Mouse (Mus musculus) forebrain, embryonic 16.5 days (tissue): Measurements from ENCODE around the gene Rab22a. TPM values are rescaled to one million over a fixed set of nuclear protein-coding genes. Genes with fewer than 3 reads are reported as not detected.

ENCODE experiments used
- ATAC-seq: fragments of 200-750 bp; cut with Nextera tagmentation; 2 replicates; pipeline ENCODE4 v1.8.0; 2017; ENCODE audit warnings: mild to moderate bottlenecking, moderate library complexity
- H3K27ac ChIP-seq: fragments of 300-500 bp; sonication (generic); 2 replicates; pipeline ENCODE4 v1.5.1; 2014; ENCODE audit warnings: low read length, control low read depth
- H3K27me3 ChIP-seq: fragments of 300-500 bp; sonication (generic); replicated peaks from 2 replicates; pipeline ENCODE4 v1.6.1; 2014; ENCODE audit warnings: low read length; ENCODE audit not compliant: control insufficient read depth, insufficient read depth
- H3K36me3 ChIP-seq: fragments of 300-500 bp; sonication (generic); 2 replicates; pipeline ENCODE4 v1.6.1; 2014; ENCODE audit not compliant: control insufficient read depth, insufficient read depth
- H3K4me1 ChIP-seq: fragments of 300-500 bp; sonication (generic); replicated peaks from 2 replicates; pipeline ENCODE4 v1.6.1; 2014; ENCODE audit warnings: low read length; ENCODE audit not compliant: control insufficient read depth, insufficient read depth
- H3K4me2 ChIP-seq: fragments of 300-500 bp; sonication (generic); 2 replicates; pipeline ENCODE4 v1.6.1; 2014; ENCODE audit warnings: mild to moderate bottlenecking, low read length, control low read depth
- H3K4me3 ChIP-seq: fragments of 300-500 bp; sonication (generic); replicated peaks from 2 replicates; pipeline ENCODE4 v1.5.1; 2014; ENCODE audit warnings: mild to moderate bottlenecking, low read length, control low read depth
- H3K9ac ChIP-seq: fragments of 300-500 bp; sonication (generic); replicated peaks from 2 replicates; pipeline ENCODE4 v1.6.1; 2014; ENCODE audit warnings: low read depth, low read length, control low read depth
- H3K9me3 ChIP-seq: fragments of 300-500 bp; sonication (generic); 2 replicates; pipeline ENCODE4 v1.6.1; 2016; ENCODE audit warnings: low read length; ENCODE audit not compliant: control insufficient read depth
- WGBS: fragments of 180-500 bp; shearing (Covaris S2); extraction: QIAGEN DNeasy Blood & Tissue Kit; methylation state at CpG from one replicate; pipeline ENCODE4 v1.1.7; 2014; 5-methylcytosine and 5-hydroxymethylcytosine counted together
- microRNA-seq: library from miRNA; unstranded; fragments of <30 nt; microRNA quantifications from one replicate; pipeline ENCODE4, GENCODE M21; 2017
- polyA plus RNA-seq: library from polyadenylated mRNA; unstranded; fragments of >200 nt; fragmentation: Nextera tagmentation; extraction: Ambion mirVana; gene quantifications from 2 replicates; pipeline ENCODE4 v1.2.1, GENCODE M21; 2015

Rab22a gene
- polyA plus RNA-seq, 1 experiment from 2014 or later: 35.0 TPM

DNA sequence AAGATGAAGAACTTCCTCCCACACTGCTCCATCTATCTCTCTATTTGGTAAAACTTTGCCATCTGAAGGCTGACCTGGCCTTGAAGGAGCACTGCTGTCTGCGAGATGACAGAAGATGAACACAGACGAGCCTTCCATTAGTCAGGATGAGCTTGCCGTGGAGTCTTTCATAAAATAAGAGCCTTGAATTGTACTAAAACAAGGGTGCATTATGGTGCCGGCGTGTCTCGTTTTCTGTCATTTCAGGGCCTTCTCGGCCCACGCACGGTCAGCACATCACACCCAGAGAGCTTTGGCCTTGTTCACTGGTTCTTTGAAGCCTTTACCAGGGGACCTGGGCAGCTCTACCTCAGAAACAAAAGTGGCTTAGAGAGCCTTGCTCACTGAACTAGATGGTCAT is 83.2 kb downstream of the Rab22a start:
- WGBS: 91% methylated on average over 9 of the region's 9 CpGs
- H3K4me1 ChIP-seq: peaks cover 18% of the 10 kb centered on the region
- ATAC-seq: no peak
- no peaks in the 10 kb centered on the region for H3K27me3 ChIP-seq
- H3K4me2 ChIP-seq: no peak overlapping the region
- peaks cover 7% of the 10 kb centered on the region; the same call in 1 of the 2 replicates for H3K9me3 ChIP-seq
- no peak overlapping the region for H3K9ac ChIP-seq
- H3K36me3 ChIP-seq: peaks cover 3% of the 10 kb centered on the region; the same call in 1 of the 2 replicates
- no peak overlapping the region for H3K4me3 ChIP-seq
- no peak overlapping the region for H3K27ac ChIP-seq

DNA sequence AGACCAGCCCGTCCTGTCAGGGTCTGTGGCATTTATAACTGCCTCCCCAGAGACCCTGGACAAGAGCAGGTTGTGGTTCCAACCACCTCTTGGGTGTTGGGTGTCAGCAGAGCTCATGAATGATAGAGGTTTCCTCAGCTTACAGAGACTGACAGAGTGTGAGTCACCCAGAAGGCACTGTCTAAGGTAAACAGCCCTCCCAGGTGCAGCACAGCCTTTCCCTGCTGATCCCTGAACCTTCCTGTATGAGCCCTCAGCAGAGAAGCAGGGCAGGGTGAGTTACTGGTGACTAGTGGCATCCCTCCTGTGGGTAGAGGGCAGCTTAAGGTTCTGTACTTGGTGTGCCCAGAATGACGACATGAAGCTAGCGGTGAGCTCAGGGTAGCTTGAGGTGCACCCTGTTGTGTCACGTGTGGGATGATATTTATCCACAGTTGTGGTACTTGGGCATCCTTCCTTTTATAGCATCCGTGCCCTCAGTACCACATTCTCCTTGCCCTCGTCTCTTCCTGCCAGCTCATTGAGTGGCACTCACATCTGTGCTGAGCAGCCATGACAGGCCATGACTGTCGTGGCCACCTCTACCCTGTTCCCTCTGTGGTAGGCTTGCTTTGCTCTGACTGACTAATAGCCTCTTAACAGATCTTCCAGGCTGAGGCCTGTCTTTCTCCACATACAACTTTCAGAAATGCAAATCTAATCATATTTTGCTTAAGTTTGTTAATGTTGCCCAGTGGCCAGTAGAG is 84.7 kb downstream of the Rab22a start:
- Histone ChIP-seq H3K4me3 (no peak overlapping the region), H3K4me1 (peaks cover 3% of the 10 kb centered on the region), H3K27ac (no peak overlapping the region), H3K36me3 (peaks cover 3% of the 10 kb centered on the region; the same call in 1 of the 2 replicates), H3K27me3 (no peaks in the 10 kb centered on the region), H3K9me3 (peaks cover 7% of the 10 kb centered on the region; the same call in 1 of the 2 replicates), H3K4me2 (no peak overlapping the region), H3K9ac (no peak overlapping the region)
- no peak for ATAC-seq
- 94% methylated on average over 7 of the region's 7 CpGs for WGBS

DNA sequence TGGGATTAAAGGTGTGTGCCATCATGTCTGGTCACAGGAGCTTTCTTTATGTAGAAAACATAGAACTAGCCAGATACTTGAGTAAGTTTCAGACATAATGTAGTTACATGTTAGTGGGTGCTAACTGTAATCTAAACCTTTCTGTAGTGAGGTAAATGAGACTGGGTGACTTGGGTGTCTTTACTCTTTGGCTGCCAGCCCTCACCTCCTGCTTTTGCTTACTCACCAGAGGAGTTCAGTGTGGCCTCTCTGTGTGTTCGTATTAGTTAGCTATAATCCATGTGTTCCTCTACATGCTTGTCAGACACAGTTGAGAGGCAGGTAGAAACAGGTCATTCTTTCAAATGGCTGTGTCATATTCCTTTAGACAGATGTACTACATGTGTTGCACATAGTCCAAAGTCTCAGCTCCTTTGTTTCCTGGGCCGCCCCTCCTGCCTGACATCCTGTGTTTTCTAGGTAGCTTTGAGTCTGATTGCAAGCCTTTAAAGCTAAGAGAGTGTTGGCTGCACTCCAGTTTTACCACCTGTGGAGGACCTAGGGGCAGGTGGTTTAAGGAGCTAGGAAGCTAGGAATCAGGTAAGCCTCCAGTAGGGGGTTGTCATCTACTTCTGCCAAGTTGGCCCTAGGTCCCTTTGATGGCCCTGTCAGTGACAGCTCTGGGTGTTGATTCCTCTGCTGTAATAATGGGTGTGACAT is 89.5 kb downstream of the Rab22a start:
- 88% methylated on average over 2 of the region's 2 CpGs for WGBS
- Histone ChIP-seq H3K4me3 (no peak overlapping the region), H3K27me3 (no peaks in the 10 kb centered on the region), H3K4me1 (no peaks in the 10 kb centered on the region), H3K27ac (no peak overlapping the region), H3K36me3 (peaks cover 3% of the 10 kb centered on the region; the same call in 1 of the 2 replicates), H3K9me3 (peaks cover 7% of the 10 kb centered on the region; the same call in 1 of the 2 replicates), H3K9ac (no peak overlapping the region), H3K4me2 (no peak overlapping the region)
- no peak for ATAC-seq

DNA sequence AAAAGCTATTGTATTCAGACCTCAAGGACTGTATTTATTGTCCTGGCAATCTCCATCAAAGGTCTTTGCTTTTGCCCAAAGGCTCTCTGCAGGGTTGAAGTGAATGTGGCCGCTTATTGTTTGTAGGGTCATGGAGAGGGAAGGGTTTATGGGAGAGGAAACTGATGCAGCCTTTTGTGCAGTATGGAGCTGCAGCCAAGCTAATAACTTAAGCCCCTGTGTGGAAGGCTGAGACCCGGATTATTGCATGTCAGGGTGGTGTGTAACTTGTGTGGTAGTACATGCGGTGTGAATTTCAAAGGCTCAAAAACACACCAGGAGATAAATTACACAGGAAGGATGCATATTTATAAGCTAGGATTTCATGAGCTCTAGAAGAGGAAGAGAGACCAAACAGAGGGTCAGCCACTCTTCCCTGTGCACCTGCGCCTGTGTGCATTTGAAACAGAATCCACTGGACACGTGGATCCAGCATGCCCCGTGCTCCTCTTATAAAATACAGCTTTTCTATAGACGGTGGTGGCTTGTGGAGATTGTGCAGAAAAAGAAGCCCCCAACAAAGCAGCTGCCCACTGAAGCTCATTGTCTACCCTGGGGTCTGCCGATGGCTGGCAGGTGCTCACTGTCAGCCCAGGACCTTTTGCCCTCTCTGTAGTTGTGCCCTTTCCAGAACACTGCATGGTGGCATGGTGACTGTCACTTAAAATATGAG is 96.0 kb downstream of the Rab22a start:
- Histone ChIP-seq H3K4me2 (no peak overlapping the region), H3K36me3 (no peaks in the 10 kb centered on the region), H3K27ac (no peak overlapping the region), H3K4me1 (peaks cover 8% of the 10 kb centered on the region; the same call in 1 of the 2 replicates), H3K9ac (no peak overlapping the region), H3K4me3 (no peak overlapping the region), H3K9me3 (no peaks in the 10 kb centered on the region), H3K27me3 (no peaks in the 10 kb centered on the region)
- WGBS: 40% methylated on average over 8 of the region's 8 CpGs
- peak; percentile 18; the same call in 1 of the 2 replicates for ATAC-seq

Small RNA genes within 50 kb of the gene (microRNA-seq; reads per million reads assigned to microRNA genes)
- gene Mir6340: not detected

Other genes starting within 250 kb of the Rab22a start
- gene 1700021F07Rik, start 137.2 kb upstream of the Rab22a start, polyA plus RNA-seq: not detected in 2 replicates
- not detected in 2 replicates for gene Ankrd60, start 81.4 kb upstream of the Rab22a start, polyA plus RNA-seq
- gene 1700010B08Rik, start 59.7 kb downstream of the Rab22a start, polyA plus RNA-seq: not detected in 2 replicates
- 14.4 and 20.3 TPM in 2 replicates for gene Vapb, start 77.8 kb downstream of the Rab22a start, polyA plus RNA-seq